Mouse (Mus musculus) CH12.LX (cell line): ENCODE data around the gene Nfkb2. TPM values are rescaled to one million over a fixed set of nuclear protein-coding genes. Genes with fewer than 3 reads are reported as not detected.

Experiments used
- DNase-seq: peaks from one replicate; pipeline ENCODE4 v3.0.0-alpha.2; 2013; ENCODE audit errors: extremely low read depth
- H3K27ac ChIP-seq: 2 replicates; pipeline ENCODE4 v1.5.1; 2012; ENCODE audit warnings: low read depth, mild to moderate bottlenecking, control low read depth, moderate library complexity; ENCODE audit not compliant: insufficient read depth
- H3K27me3 ChIP-seq: replicated peaks from 2 replicates; pipeline ENCODE3; 2012; ENCODE audit warnings: inconsistent platforms
- H3K36me3 ChIP-seq, 2 experiments: replicated peaks in 1 of 2; 2 replicates each; pipeline versions ENCODE3 to v1.6.1; 2012; ENCODE audit warnings: inconsistent platforms in 1 of 2, low read length in 1 of 2, mild to moderate bottlenecking in 1 of 2, mixed read lengths in 1 of 2, moderate library complexity in 1 of 2; ENCODE audit not compliant: control insufficient read depth in 1 of 2, insufficient read depth in 1 of 2
- H3K4me1 ChIP-seq, 2 experiments: 2 replicates each; pipeline ENCODE4 v1.6.1; 2012; ENCODE audit warnings: inconsistent platforms in 1 of 2, moderate library complexity in 1 of 2; ENCODE audit not compliant: insufficient read depth in 2 of 2, control insufficient read depth in 1 of 2
- H3K4me2 ChIP-seq: 2 replicates; pipeline ENCODE4 v1.6.1; 2012; ENCODE audit warnings: low read depth, mild to moderate bottlenecking, control low read depth; ENCODE audit not compliant: poor library complexity, insufficient read depth, severe bottlenecking
- H3K4me3 ChIP-seq, 3 experiments: fragments of 150-350 bp in 1 of 3; sonication (generic) in 1 of 3; replicated peaks in 1 of 3; 2 replicates each; pipeline versions ENCODE3 to v1.5.1; 2011 to 2012; ENCODE audit warnings: low read depth in 2 of 3, low read length in 2 of 3, mild to moderate bottlenecking in 2 of 3, moderate library complexity in 2 of 3, control low read depth in 1 of 3, improper control_type of control experiment in 1 of 3, inconsistent platforms in 1 of 3, mixed read lengths in 1 of 3; ENCODE audit not compliant: poor library complexity in 1 of 3
- H3K79me2 ChIP-seq: replicated peaks from 2 replicates; pipeline ENCODE4 v1.6.1; 2012; ENCODE audit warnings: mild to moderate bottlenecking, moderate library complexity; ENCODE audit not compliant: control insufficient read depth, poor library complexity, insufficient read depth, severe bottlenecking; ENCODE audit errors: extremely low read depth
- H3K9ac ChIP-seq: 2 replicates; pipeline ENCODE4 v1.6.1; 2012; ENCODE audit warnings: low read depth, mild to moderate bottlenecking, control low read depth, moderate library complexity; ENCODE audit not compliant: insufficient read depth
- H3K9me3 ChIP-seq: replicated peaks from 2 replicates; pipeline ENCODE3; 2012; ENCODE audit warnings: low read length, inconsistent platforms, mixed read lengths
- BHLHE40 ChIP-seq: IDR thresholded peaks from 2 replicates; pipeline ENCODE4 v1.6.1; 2011; ENCODE audit warnings: mild to moderate bottlenecking, low read depth, low read length, improper control_type of control experiment
- CHD1 ChIP-seq: IDR thresholded peaks from 2 replicates; pipeline ENCODE4 v1.6.1; 2012; ENCODE audit warnings: low read depth, low read length, improper control_type of control experiment, inconsistent platforms
- CTCF ChIP-seq, 2 experiments: IDR thresholded peaks in 1 of 2; conservative IDR thresholded peaks in 1 of 2; 2 replicates each; pipeline ENCODE4 v1.5.1; 2011 to 2012; ENCODE audit warnings: low read depth in 2 of 2, low read length in 2 of 2, improper control_type of control experiment in 1 of 2, inconsistent platforms in 1 of 2, mild to moderate bottlenecking in 1 of 2, moderate library complexity in 1 of 2
- E2F4 ChIP-seq: IDR thresholded peaks from 2 replicates; pipeline ENCODE4 v1.6.1; 2011; ENCODE audit warnings: low read depth, low read length, improper control_type of control experiment; ENCODE audit not compliant: insufficient replicate concordance
- ELF1 ChIP-seq: IDR thresholded peaks from 2 replicates; pipeline ENCODE4 v1.6.1; 2014; ENCODE audit warnings: low read depth, mild to moderate bottlenecking, inconsistent platforms, low read length, improper control_type of control experiment
- EP300 ChIP-seq: IDR thresholded peaks from 2 replicates; pipeline ENCODE4 v1.6.1; 2011; ENCODE audit warnings: low read length, improper control_type of control experiment
- GABPA ChIP-seq: IDR thresholded peaks from 2 replicates; pipeline ENCODE4 v1.6.1; 2012; ENCODE audit warnings: low read depth, low read length, improper control_type of control experiment, inconsistent platforms; ENCODE audit not compliant: insufficient replicate concordance
- HCFC1 ChIP-seq: IDR thresholded peaks from 2 replicates; pipeline ENCODE4 v1.6.1; 2012; ENCODE audit warnings: low read depth, mild to moderate bottlenecking, inconsistent platforms, low read length, improper control_type of control experiment
- IRF4 ChIP-seq: IDR thresholded peaks from 2 replicates; pipeline ENCODE4 v1.6.1; 2014; ENCODE audit warnings: low read depth, mild to moderate bottlenecking, inconsistent platforms, low read length, improper control_type of control experiment
- JUN ChIP-seq: IDR thresholded peaks from 2 replicates; pipeline ENCODE4 v1.6.1; 2011; ENCODE audit warnings: low read depth, mild to moderate bottlenecking, low read length, improper control_type of control experiment, moderate library complexity; ENCODE audit not compliant: insufficient read depth
- MAFK ChIP-seq: IDR thresholded peaks from 2 replicates; pipeline ENCODE4 v1.6.1; 2011; ENCODE audit warnings: low read length, improper control_type of control experiment; ENCODE audit not compliant: insufficient replicate concordance
- MAX ChIP-seq: IDR thresholded peaks from 2 replicates; pipeline ENCODE4 v1.6.1; 2011; ENCODE audit warnings: low read length, improper control_type of control experiment
- MAZ ChIP-seq: IDR thresholded peaks from 2 replicates; pipeline ENCODE4 v1.6.1; 2012; ENCODE audit warnings: low read depth, mild to moderate bottlenecking, inconsistent platforms, low read length, improper control_type of control experiment, moderate library complexity
- MXI1 ChIP-seq: IDR thresholded peaks from 2 replicates; pipeline ENCODE4 v1.6.1; 2011; ENCODE audit warnings: mild to moderate bottlenecking, low read depth, low read length, improper control_type of control experiment
- NELFE ChIP-seq: IDR thresholded peaks from 2 replicates; pipeline ENCODE4 v1.6.1; 2011; ENCODE audit warnings: low read depth, low read length, improper control_type of control experiment
- PAX5 ChIP-seq: IDR thresholded peaks from 2 replicates; pipeline ENCODE4 v1.6.1; 2012; ENCODE audit warnings: low read length, inconsistent platforms, mixed read lengths
- RAD21 ChIP-seq: IDR thresholded peaks from 2 replicates; pipeline ENCODE4 v1.6.1; 2011; ENCODE audit warnings: low read depth, mild to moderate bottlenecking, low read length, improper control_type of control experiment, moderate library complexity
- RCOR1 ChIP-seq: conservative IDR thresholded peaks from 2 replicates; pipeline ENCODE4 v1.6.1; 2012; ENCODE audit warnings: low read depth, mild to moderate bottlenecking, inconsistent platforms, low read length, improper control_type of control experiment
- SMC3 ChIP-seq: IDR thresholded peaks from 2 replicates; pipeline ENCODE4 v1.6.1; 2011; ENCODE audit warnings: low read depth, low read length, improper control_type of control experiment
- TCF12 ChIP-seq: IDR thresholded peaks from 2 replicates; pipeline ENCODE4 v1.6.1; 2014; ENCODE audit warnings: low read depth, mild to moderate bottlenecking, inconsistent platforms, low read length, improper control_type of control experiment
- USF1 ChIP-seq: IDR thresholded peaks from 2 replicates; pipeline ENCODE4 v1.6.1; 2014; ENCODE audit warnings: low read depth, mild to moderate bottlenecking, inconsistent platforms, low read length, improper control_type of control experiment
- USF2 ChIP-seq: conservative IDR thresholded peaks from 2 replicates; pipeline ENCODE4 v1.6.1; 2011; ENCODE audit warnings: low read depth, low read length, improper control_type of control experiment
- dilution Hi-C: fragments of 300-500 bp; cut with MboI; formaldehyde crosslinking; loops from 2 replicates; pipeline ENCODE4 v1.14.3; 2020; ENCODE audit warnings: low sequenced_read_pairs; ENCODE audit not compliant: extremely low pct_unique_long_range_greater_than_20kb, extremely low pct_ligation_motif_present
- in situ Hi-C: fragments of 300-500 bp; cut with MboI; formaldehyde crosslinking; loops from 3 replicates; pipeline ENCODE4 v1.14.3; 2019; ENCODE audit warnings: low sequenced_read_pairs, low pct_ligation_motif_present, low pct_unique_long_range_greater_than_20kb, mixed read lengths
- polyA plus RNA-seq: library from polyadenylated mRNA; unstranded; fragments of >175 nt; gene quantifications from 2 replicates; pipeline ENCODE4 v1.2.1, GENCODE M21; 2012; ENCODE audit warnings: low read depth; ENCODE audit not compliant: insufficient read length
- total RNA-seq, 2 experiments: library from RNA; depleted of rRNA; stranded (reverse); fragments of 300-350 nt in 1 of 2; fragments of >200 nt in 1 of 2; gene quantifications; 2 replicates each; pipeline ENCODE4 v1.2.3; 2012 to 2014

Gene Nfkb2
- total and polyA plus RNA-seq, 3 experiments, result 44.3 to 71.7 (median 64.8) TPM

- peak; percentile 49; the same call in 1 of the 2 replicates for TF ChIP-seq TCF12
- TF ChIP-seq NELFE, result 0 out of 2 replicates have a peak, but pooled peaks have one; percentile 45
- TF ChIP-seq GABPA, result no peak
- TF ChIP-seq USF1, result no peak
- TF ChIP-seq HCFC1, result peak; percentile 56
- TF ChIP-seq E2F4, result no peak
- TF ChIP-seq IRF4, result 0 out of 2 replicates have a peak, but pooled peaks have one; percentile 34
- TF ChIP-seq CTCF (conservative IDR thresholded peaks at IDR 0.05 in 1 of 2, IDR thresholded peaks at IDR 0.05 in 1 of 2; ENCODE audit: low read depth in 2 of 2, low read length in 2 of 2), result peak in 1 of 2 experiments; percentile 94; a peak in 2 of 4 replicates
- TF ChIP-seq JUN, result no peak
- peak; percentile 87 for TF ChIP-seq RAD21
Measured at GRCm38 (mm10) chr19:46329951-46330350, 25.8 kb downstream of the Nfkb2 start (continued).

GRCm38 (mm10) chr19:46330696-46331095, 26.6 kb downstream of the Nfkb2 start:
- Histone ChIP-seq H3K79me2 (no peaks in the 10 kb centered on the region), H3K9me3 (no peaks in the 10 kb centered on the region), H3K36me3 (peaks cover 22 to 46% of the 10 kb centered on the region in 2 experiments), H3K4me2 (no peak overlapping the region), H3K4me3 (no peak overlapping the region), H3K27ac (no peak overlapping the region), H3K9ac (no peak overlapping the region), H3K27me3 (peaks cover 13% of the 10 kb centered on the region), H3K4me1 (peaks cover 12 to 51% of the 10 kb centered on the region in 2 experiments)
- dilution Hi-C loops (no loop called here), in situ Hi-C loops (no loop called here)
- DNase-seq, result no peak
- TF ChIP-seq EP300, result no peak
- TF ChIP-seq SMC3, result no peak
- TF ChIP-seq MAFK, result no peak
- TF ChIP-seq RCOR1, result no peak
- TF ChIP-seq MXI1, result no peak
- TF ChIP-seq BHLHE40, result no peak
- no peak for TF ChIP-seq JUN
- no peak for TF ChIP-seq USF2
- no peak for TF ChIP-seq MAX
- TF ChIP-seq PAX5, result no peak
- no peak for TF ChIP-seq ELF1
- no peak for TF ChIP-seq MAZ
- TF ChIP-seq CHD1, result no peak
